21 mouse cellular contexts compared by ENCODE assay signal in genomic region chr19:5167477-5167876, GRCm38 (mm10). TPM values are rescaled to one million over a fixed set of nuclear protein-coding genes. Genes with fewer than 3 reads are reported as not detected.
DNase-seq lines count a peak whose midpoint lies in the region; ATAC-seq and TF ChIP-seq lines count a peak whose summit lies in the region.
"Had no signal": no experiment of that assay in that cellular context is flagged by ENCODE, and none has a peak within 500 bp of the region (broad histone marks: within the 10 kb centered on the region; RNA-seq: fewer than 3 reads in every experiment).

No protein-coding gene starts in this region.

- DNase-seq in c-Kit-positive CD71-positive TER-119-negative erythroid progenitor cells, embryonic 14.5 days (ENCODE audit: low read depth): peak; percentile 49
- peak; percentile 19 for DNase-seq in liver
- DNase-seq in liver, embryonic 14.5 days (ENCODE audit: low read depth in 3 of 3, low spot score in 3 of 3): peak; percentile 19 to 39 (median 36)
- no peak for DNase-seq in kidney, postnatal 14 days
- DNase-seq in hindbrain, embryonic 10.5 days (ENCODE audit: low spot score): no peak
- no peak for DNase-seq in kidney, adult 18-20 months
- DNase-seq in adrenal gland, adult 18-20 months (ENCODE audit: low spot score in 2 of 2): no peak
- DNase-seq: adrenal gland, adult 8-10 months; cerebellum, adult 18-20 months; cerebellum, postnatal 14 days; gastrocnemius, postnatal 10 days; heart, adult 2 months; heart, postnatal 14 days had no signal

- no peaks in the 10 kb centered on the region for H3K36me3 ChIP-seq in liver, embryonic 14.5 days (replicated peaks; ENCODE audit: control insufficient read depth, insufficient read depth, low read depth)
- 0 out of 2 replicates have a peak, but pooled peaks cover 7% of the 10 kb centered on the region for H3K36me3 ChIP-seq in hindbrain, embryonic 10.5 days
- H3K36me3 ChIP-seq: intestine, embryonic 15.5 days had no signal

- peak overlapping the region; percentile 22 for H3K4me2 ChIP-seq in liver, embryonic 14.5 days (ENCODE audit: low read depth)
- H3K4me2 ChIP-seq: embryonic facial prominence, embryonic 12.5 days; heart, embryonic 11.5 days; heart, embryonic 15.5 days; hindbrain, embryonic 14.5 days; intestine, embryonic 15.5 days had no signal

- H3K9ac ChIP-seq in liver, embryonic 14.5 days (replicated peaks): peak overlapping the region; percentile 47; the same call in 1 of the 2 replicates
- H3K9ac ChIP-seq: embryonic facial prominence, embryonic 12.5 days; heart, embryonic 15.5 days; hindbrain, embryonic 14.5 days; intestine, embryonic 15.5 days had no signal

- H3K27ac ChIP-seq in liver, embryonic 14.5 days: peak overlapping the region; percentile 64
- H3K27ac ChIP-seq in hindbrain, embryonic 10.5 days: no peak overlapping the region
- H3K27ac ChIP-seq: embryonic facial prominence, embryonic 12.5 days; heart, adult 2 months; heart, embryonic 15.5 days; hindbrain, embryonic 14.5 days; intestine, embryonic 15.5 days had no signal

- no peaks in the 10 kb centered on the region for H3K9me3 ChIP-seq in liver, embryonic 14.5 days (ENCODE audit: control insufficient read depth, low read length)
- H3K9me3 ChIP-seq in hindbrain, embryonic 10.5 days: no peaks in the 10 kb centered on the region
- H3K9me3 ChIP-seq: embryonic facial prominence, embryonic 12.5 days; heart, embryonic 15.5 days; intestine, embryonic 15.5 days had no signal

- 47% methylated on average over 4 of the region's 4 CpGs for WGBS in liver, embryonic 14.5 days (ENCODE audit: insufficient replicate concordance)
- WGBS in hindbrain, embryonic 10.5 days: 88% methylated on average over 4 of the region's 4 CpGs

- H3K4me1 ChIP-seq in liver, embryonic 14.5 days (replicated peaks; ENCODE audit: control insufficient read depth in 2 of 2, insufficient read depth in 2 of 2, low read length in 1 of 2): peaks cover 4 to 9% of the 10 kb centered on the region in 2 experiments; a peak in 3 of 4 replicates
- no peaks in the 10 kb centered on the region for H3K4me1 ChIP-seq in hindbrain, embryonic 10.5 days (replicated peaks)
- H3K4me1 ChIP-seq: embryonic facial prominence, embryonic 12.5 days; intestine, embryonic 15.5 days had no signal

- TF ChIP-seq EP300 in liver, embryonic 14.5 days (IDR thresholded peaks at IDR 0.05; ENCODE audit: low read depth): peak; percentile 83

- no peak for TF ChIP-seq CTCF in liver, embryonic 14.5 days (IDR thresholded peaks at IDR 0.05; ENCODE audit: low read depth)

- H3K27me3 ChIP-seq in liver, embryonic 14.5 days (ENCODE audit: control insufficient read depth, insufficient read depth, low read length): no peaks in the 10 kb centered on the region
- H3K27me3 ChIP-seq in hindbrain, embryonic 10.5 days (ENCODE audit: insufficient read depth, poor library complexity, severe bottlenecking): no peaks in the 10 kb centered on the region
- H3K27me3 ChIP-seq: CH12.LX; embryonic facial prominence, embryonic 12.5 days; heart, embryonic 15.5 days; intestine, embryonic 15.5 days had no signal

- no peak overlapping the region for H3K4me3 ChIP-seq in liver, embryonic 14.5 days (ENCODE audit: insufficient read depth in 1 of 2, low read depth in 2 of 2, low read length in 2 of 2)
- no peak overlapping the region for H3K4me3 ChIP-seq in hindbrain, embryonic 10.5 days
- H3K4me3 ChIP-seq: embryonic facial prominence, embryonic 12.5 days; heart, adult 2 months; heart, embryonic 15.5 days; intestine, embryonic 15.5 days had no signal

- peak; percentile 82 for ATAC-seq in liver, embryonic 14.5 days (ENCODE audit: insufficient read depth)
- peak; percentile 39; the same call in 1 of the 2 replicates for ATAC-seq in megakaryocyte progenitor cell, adult 5-6 weeks (replicated peaks; ENCODE audit: poor library complexity)
- ATAC-seq: forebrain, embryonic 14.5 days; intestine, embryonic 15.5 days had no signal

RNA-seq across cellular contexts. Expression of gene Klc2, which starts 49.1 kb away (rescaled TPM):
- polyA plus RNA-seq in liver, embryonic 14.5 days (2012; rRNA removed): 2.3 and 3.5 TPM in 2 replicates
- 1.3 and 1.6 TPM in 2 replicates for polyA plus RNA-seq in liver, embryonic 14.5 days (2014; fragmentation: Nextera tagmentation; extraction: Ambion mirVana)
- 1.2 and 1.6 TPM in 2 replicates for total RNA-seq in megakaryocyte progenitor cell, adult 5-6 weeks (2015)
- total RNA-seq in megakaryocyte progenitor cell, adult 5-6 weeks (2017): 2.7 and 3.8 TPM in 2 replicates
- 35.5 and 45.8 TPM in 2 replicates for polyA plus RNA-seq in hindbrain, embryonic 10.5 days (2016; fragmentation: Nextera tagmentation; extraction: Ambion mirVana)
- total RNA-seq in adrenal gland, adult 18-20 months (2021): 10 to 100 TPM; 49.2 to 49.8 TPM

Comparison
In these comparisons a context has a peak if more than half of its experiments do, and no peak if none do; other contexts are left out.
1. DNase-seq: peak in c-Kit-positive CD71-positive TER-119-negative erythroid progenitor cells, embryonic 14.5 days (single experiment), liver (single experiment) and liver, embryonic 14.5 days (3 of 3); none in kidney, postnatal 14 days (single experiment), hindbrain, embryonic 10.5 days (single experiment), kidney, adult 18-20 months (single experiment) and adrenal gland, adult 18-20 months (0 of 2).
2. RNA of gene Klc2, which starts 49.1 kb away (total RNA-seq): 49.2 to 49.8 TPM in adrenal gland, adult 18-20 months; 1.2 to 3.8 TPM in megakaryocyte progenitor cell, adult 5-6 weeks; every median in the first group is over 10 times any median in the second.